Mouse (Mus musculus) liver, adult 2 months (tissue): ENCODE data around the gene Gabarapl1.

Experiments
- CTCF ChIP-seq: fragments of 200-500 bp; IDR thresholded peaks from 2 replicates; pipeline ENCODE4 v1.5.1; 2011; ENCODE audit warnings: low read depth, low read length, control low read depth
- POLR2A ChIP-seq: fragments of 200-500 bp; IDR thresholded peaks from 2 replicates; pipeline ENCODE4 v1.6.1; 2011; ENCODE audit warnings: low read length, control low read depth; ENCODE audit not compliant: insufficient read depth; ENCODE audit errors: extremely low read depth

GRCm38 (mm10) chr6:129517752-129518408, 15.1 kb upstream of the Gabarapl1 start:
- TF ChIP-seq POLR2A (no peak), CTCF (peak; percentile 46; the same call in 1 of the 2 replicates)
